Mouse (Mus musculus) heart, postnatal 10 days (tissue): ENCODE measurements at regions not wholly inside any gene's neighbourhood (a gene's known extent, or its start where the extent isn't known, plus 50 kb on each side); places are given as distances from the start of the nearest gene placed in this dataset.

ENCODE experiments used
- DNase-seq, 2 experiments: peaks; one replicate each; pipeline ENCODE4 v3.0.0; 2021
- intact Hi-C: fragments of 180-260 bp; cut with DNase I; formaldehyde crosslinking; loops from one replicate; pipeline ENCODE4 v1.15.1; 2025

- intact Hi-C loops = no loop called here
Measured at GRCm38 (mm10) chr9:74645394-74645793, 216.3 kb upstream of the Onecut1 start.

GRCm38 (mm10) chr9:74650036-74650435 lies 211.7 kb upstream of the Onecut1 start:
- intact Hi-C loops = no loop called here
- DNase-seq = no peak

More at GRCm38 (mm10) chr9:74645394-74645793, 216.3 kb upstream of the Onecut1 start:
- no peak for DNase-seq

- intact Hi-C loops = no loop called here
- no peak for DNase-seq
Measured at GRCm38 (mm10) chr9:74655956-74656355, 205.8 kb upstream of the Onecut1 start.

- DNase-seq = no peak
- intact Hi-C loops = no loop called here
Measured at GRCm38 (mm10) chr9:74656392-74656791, 205.3 kb upstream of the Onecut1 start.

GRCm38 (mm10) chr9:74671356-74671952 lies 190.3 kb upstream of the Onecut1 start:
- intact Hi-C loops = no loop called here
- DNase-seq = no peak

- intact Hi-C loops = no loop called here
- DNase-seq = no peak
Measured at GRCm38 (mm10) chr9:74672261-74672660, 189.5 kb upstream of the Onecut1 start.

- DNase-seq = no peak
- intact Hi-C loops = no loop called here
Measured at GRCm38 (mm10) chr9:74698229-74698628, 163.5 kb upstream of the Onecut1 start.

GRCm38 (mm10) chr9:74705698-74706097 lies 156.0 kb upstream of the Onecut1 start:
- no peak for DNase-seq

GRCm38 (mm10) chr9:74707608-74708007 lies 154.1 kb upstream of the Onecut1 start:
- intact Hi-C loops = no loop called here
- no peak for DNase-seq

More at GRCm38 (mm10) chr9:74705698-74706097, 156.0 kb upstream of the Onecut1 start:
- intact Hi-C loops = no loop called here

- intact Hi-C loops = no loop called here
- DNase-seq = no peak
Measured at GRCm38 (mm10) chr9:74711698-74712097, 150.0 kb upstream of the Onecut1 start.

GRCm38 (mm10) chr9:74732451-74732850 lies 129.3 kb upstream of the Onecut1 start:
- no peak for DNase-seq
- intact Hi-C loops = no loop called here

- intact Hi-C loops = no loop called here
Measured at GRCm38 (mm10) chr9:74741949-74742348, 119.8 kb upstream of the Onecut1 start.

GRCm38 (mm10) chr9:74747886-74748285 lies 113.8 kb upstream of the Onecut1 start:
- DNase-seq = no peak
- intact Hi-C loops = no loop called here

More at GRCm38 (mm10) chr9:74741949-74742348, 119.8 kb upstream of the Onecut1 start:
- DNase-seq = no peak

- intact Hi-C loops = no loop called here
- no peak for DNase-seq
Measured at GRCm38 (mm10) chr9:74758025-74758424, 103.7 kb upstream of the Onecut1 start.

- no peak for DNase-seq
- intact Hi-C loops = no loop called here
Measured at GRCm38 (mm10) chr9:74758876-74759275, 102.8 kb upstream of the Onecut1 start.

GRCm38 (mm10) chr9:74780419-74780818 lies 81.3 kb upstream of the Onecut1 start:
- no peak for DNase-seq
- intact Hi-C loops = no loop called here

- no peak for DNase-seq
- intact Hi-C loops = no loop called here
Measured at GRCm38 (mm10) chr9:74793394-74793793, 68.3 kb upstream of the Onecut1 start.

- intact Hi-C loops = no loop called here
- no peak for DNase-seq
Measured at GRCm38 (mm10) chr9:74795994-74796393, 65.7 kb upstream of the Onecut1 start.

GRCm38 (mm10) chr9:74797272-74797844 lies 64.4 kb upstream of the Onecut1 start:
- intact Hi-C loops = no loop called here
- DNase-seq = no peak

- DNase-seq = no peak
- intact Hi-C loops = no loop called here
Measured at GRCm38 (mm10) chr9:74801091-74801490, 60.6 kb upstream of the Onecut1 start.

GRCm38 (mm10) chr9:74811437-74811836 lies 50.3 kb upstream of the Onecut1 start:
- intact Hi-C loops = no loop called here
- no peak for DNase-seq
